Mouse (Mus musculus) CH12.LX (cell line): ENCODE data around the gene Loxl3. TPM values are rescaled to one million over a fixed set of nuclear protein-coding genes. Genes with fewer than 3 reads are reported as not detected.
A peak's percentile ranks its signal among the peaks of the same experiment; 100 is the strongest.

Source experiments
- DNase-seq: peaks from one replicate; pipeline ENCODE4 v3.0.0-alpha.2; 2013; ENCODE audit errors: extremely low read depth
- H3K27ac ChIP-seq: 2 replicates; pipeline ENCODE4 v1.5.1; 2012; ENCODE audit warnings: low read depth, mild to moderate bottlenecking, control low read depth, moderate library complexity; ENCODE audit not compliant: insufficient read depth
- H3K27me3 ChIP-seq: replicated peaks from 2 replicates; pipeline ENCODE3; 2012; ENCODE audit warnings: inconsistent platforms
- H3K36me3 ChIP-seq, 2 experiments: replicated peaks in 1 of 2; 2 replicates each; pipeline versions ENCODE3 to v1.6.1; 2012; ENCODE audit warnings: inconsistent platforms in 1 of 2, low read length in 1 of 2, mild to moderate bottlenecking in 1 of 2, mixed read lengths in 1 of 2, moderate library complexity in 1 of 2; ENCODE audit not compliant: control insufficient read depth in 1 of 2, insufficient read depth in 1 of 2
- H3K4me1 ChIP-seq, 2 experiments: 2 replicates each; pipeline ENCODE4 v1.6.1; 2012; ENCODE audit warnings: inconsistent platforms in 1 of 2, moderate library complexity in 1 of 2; ENCODE audit not compliant: insufficient read depth in 2 of 2, control insufficient read depth in 1 of 2
- H3K4me2 ChIP-seq: 2 replicates; pipeline ENCODE4 v1.6.1; 2012; ENCODE audit warnings: low read depth, mild to moderate bottlenecking, control low read depth; ENCODE audit not compliant: poor library complexity, insufficient read depth, severe bottlenecking
- H3K4me3 ChIP-seq, 3 experiments: fragments of 150-350 bp in 1 of 3; sonication (generic) in 1 of 3; replicated peaks in 1 of 3; 2 replicates each; pipeline versions ENCODE3 to v1.5.1; 2011 to 2012; ENCODE audit warnings: low read depth in 2 of 3, low read length in 2 of 3, mild to moderate bottlenecking in 2 of 3, moderate library complexity in 2 of 3, control low read depth in 1 of 3, improper control_type of control experiment in 1 of 3, inconsistent platforms in 1 of 3, mixed read lengths in 1 of 3; ENCODE audit not compliant: poor library complexity in 1 of 3
- H3K79me2 ChIP-seq: replicated peaks from 2 replicates; pipeline ENCODE4 v1.6.1; 2012; ENCODE audit warnings: mild to moderate bottlenecking, moderate library complexity; ENCODE audit not compliant: control insufficient read depth, poor library complexity, insufficient read depth, severe bottlenecking; ENCODE audit errors: extremely low read depth
- H3K9ac ChIP-seq: 2 replicates; pipeline ENCODE4 v1.6.1; 2012; ENCODE audit warnings: low read depth, mild to moderate bottlenecking, control low read depth, moderate library complexity; ENCODE audit not compliant: insufficient read depth
- H3K9me3 ChIP-seq: replicated peaks from 2 replicates; pipeline ENCODE3; 2012; ENCODE audit warnings: low read length, inconsistent platforms, mixed read lengths
- BHLHE40 ChIP-seq: IDR thresholded peaks from 2 replicates; pipeline ENCODE4 v1.6.1; 2011; ENCODE audit warnings: mild to moderate bottlenecking, low read depth, low read length, improper control_type of control experiment
- CHD1 ChIP-seq: IDR thresholded peaks from 2 replicates; pipeline ENCODE4 v1.6.1; 2012; ENCODE audit warnings: low read depth, low read length, improper control_type of control experiment, inconsistent platforms
- CTCF ChIP-seq, 2 experiments: IDR thresholded peaks in 1 of 2; conservative IDR thresholded peaks in 1 of 2; 2 replicates each; pipeline ENCODE4 v1.5.1; 2011 to 2012; ENCODE audit warnings: low read depth in 2 of 2, low read length in 2 of 2, improper control_type of control experiment in 1 of 2, inconsistent platforms in 1 of 2, mild to moderate bottlenecking in 1 of 2, moderate library complexity in 1 of 2
- E2F4 ChIP-seq: IDR thresholded peaks from 2 replicates; pipeline ENCODE4 v1.6.1; 2011; ENCODE audit warnings: low read depth, low read length, improper control_type of control experiment; ENCODE audit not compliant: insufficient replicate concordance
- EP300 ChIP-seq: IDR thresholded peaks from 2 replicates; pipeline ENCODE4 v1.6.1; 2011; ENCODE audit warnings: low read length, improper control_type of control experiment
- ETS1 ChIP-seq: conservative IDR thresholded peaks from 2 replicates; pipeline ENCODE4 v1.6.1; 2012; ENCODE audit warnings: low read depth, mild to moderate bottlenecking, inconsistent platforms, low read length, improper control_type of control experiment, moderate library complexity
- GABPA ChIP-seq: IDR thresholded peaks from 2 replicates; pipeline ENCODE4 v1.6.1; 2012; ENCODE audit warnings: low read depth, low read length, improper control_type of control experiment, inconsistent platforms; ENCODE audit not compliant: insufficient replicate concordance
- HCFC1 ChIP-seq: IDR thresholded peaks from 2 replicates; pipeline ENCODE4 v1.6.1; 2012; ENCODE audit warnings: low read depth, mild to moderate bottlenecking, inconsistent platforms, low read length, improper control_type of control experiment
- IRF4 ChIP-seq: IDR thresholded peaks from 2 replicates; pipeline ENCODE4 v1.6.1; 2014; ENCODE audit warnings: low read depth, mild to moderate bottlenecking, inconsistent platforms, low read length, improper control_type of control experiment
- JUN ChIP-seq: IDR thresholded peaks from 2 replicates; pipeline ENCODE4 v1.6.1; 2011; ENCODE audit warnings: low read depth, mild to moderate bottlenecking, low read length, improper control_type of control experiment, moderate library complexity; ENCODE audit not compliant: insufficient read depth
- JUND ChIP-seq: conservative IDR thresholded peaks from 2 replicates; pipeline ENCODE4 v1.6.1; 2011; ENCODE audit warnings: low read depth, low read length, improper control_type of control experiment
- MAFK ChIP-seq: IDR thresholded peaks from 2 replicates; pipeline ENCODE4 v1.6.1; 2011; ENCODE audit warnings: low read length, improper control_type of control experiment; ENCODE audit not compliant: insufficient replicate concordance
- MAX ChIP-seq: IDR thresholded peaks from 2 replicates; pipeline ENCODE4 v1.6.1; 2011; ENCODE audit warnings: low read length, improper control_type of control experiment
- MAZ ChIP-seq: IDR thresholded peaks from 2 replicates; pipeline ENCODE4 v1.6.1; 2012; ENCODE audit warnings: low read depth, mild to moderate bottlenecking, inconsistent platforms, low read length, improper control_type of control experiment, moderate library complexity
- MEF2A ChIP-seq: IDR thresholded peaks from 2 replicates; pipeline ENCODE4 v1.6.1; 2014; ENCODE audit warnings: low read depth, mild to moderate bottlenecking, inconsistent platforms, low read length, improper control_type of control experiment, borderline replicate concordance
- MXI1 ChIP-seq: IDR thresholded peaks from 2 replicates; pipeline ENCODE4 v1.6.1; 2011; ENCODE audit warnings: mild to moderate bottlenecking, low read depth, low read length, improper control_type of control experiment
- MYC ChIP-seq: IDR thresholded peaks from 2 replicates; pipeline ENCODE4 v1.6.1; 2011; ENCODE audit warnings: low read depth, mild to moderate bottlenecking, improper control_type of control experiment, low read length
- NELFE ChIP-seq: IDR thresholded peaks from 2 replicates; pipeline ENCODE4 v1.6.1; 2011; ENCODE audit warnings: low read depth, low read length, improper control_type of control experiment
- NRF1 ChIP-seq: IDR thresholded peaks from 2 replicates; pipeline ENCODE4 v1.6.1; 2014; ENCODE audit warnings: low read depth, mild to moderate bottlenecking, inconsistent platforms, low read length, improper control_type of control experiment, moderate library complexity
- PAX5 ChIP-seq: IDR thresholded peaks from 2 replicates; pipeline ENCODE4 v1.6.1; 2012; ENCODE audit warnings: low read length, inconsistent platforms, mixed read lengths
- POLR2AphosphoS2 ChIP-seq: IDR thresholded peaks from 2 replicates; pipeline ENCODE4 v1.6.1; 2011; ENCODE audit warnings: low read depth, low read length, improper control_type of control experiment
- RAD21 ChIP-seq: IDR thresholded peaks from 2 replicates; pipeline ENCODE4 v1.6.1; 2011; ENCODE audit warnings: low read depth, mild to moderate bottlenecking, low read length, improper control_type of control experiment, moderate library complexity
- RCOR1 ChIP-seq: conservative IDR thresholded peaks from 2 replicates; pipeline ENCODE4 v1.6.1; 2012; ENCODE audit warnings: low read depth, mild to moderate bottlenecking, inconsistent platforms, low read length, improper control_type of control experiment
- SIN3A ChIP-seq: IDR thresholded peaks from 2 replicates; pipeline ENCODE4 v1.6.1; 2012; ENCODE audit warnings: low read length, improper control_type of control experiment, inconsistent platforms
- SMC3 ChIP-seq: IDR thresholded peaks from 2 replicates; pipeline ENCODE4 v1.6.1; 2011; ENCODE audit warnings: low read depth, low read length, improper control_type of control experiment
- TBP ChIP-seq: conservative IDR thresholded peaks from 2 replicates; pipeline ENCODE4 v1.6.1; 2011; ENCODE audit warnings: low read depth, low read length, improper control_type of control experiment
- TCF12 ChIP-seq: IDR thresholded peaks from 2 replicates; pipeline ENCODE4 v1.6.1; 2014; ENCODE audit warnings: low read depth, mild to moderate bottlenecking, inconsistent platforms, low read length, improper control_type of control experiment
- UBTF ChIP-seq: IDR thresholded peaks from 2 replicates; pipeline ENCODE4 v1.6.1; 2012; ENCODE audit warnings: low read depth, mild to moderate bottlenecking, inconsistent platforms, low read length, improper control_type of control experiment, moderate library complexity
- USF1 ChIP-seq: IDR thresholded peaks from 2 replicates; pipeline ENCODE4 v1.6.1; 2014; ENCODE audit warnings: low read depth, mild to moderate bottlenecking, inconsistent platforms, low read length, improper control_type of control experiment
- USF2 ChIP-seq: conservative IDR thresholded peaks from 2 replicates; pipeline ENCODE4 v1.6.1; 2011; ENCODE audit warnings: low read depth, low read length, improper control_type of control experiment
- ZC3H11A ChIP-seq: IDR thresholded peaks from 2 replicates; pipeline ENCODE4 v1.6.1; 2012; ENCODE audit warnings: low read depth, mild to moderate bottlenecking, inconsistent platforms, low read length, improper control_type of control experiment
- ZKSCAN1 ChIP-seq: IDR thresholded peaks from 2 replicates; pipeline ENCODE4 v1.6.1; 2012; ENCODE audit warnings: low read depth, inconsistent platforms, low read length, improper control_type of control experiment, borderline replicate concordance
- ZMIZ1 ChIP-seq: IDR thresholded peaks from 2 replicates; pipeline ENCODE4 v1.6.1; 2012; ENCODE audit warnings: low read depth, mild to moderate bottlenecking, inconsistent platforms, low read length, improper control_type of control experiment
- dilution Hi-C: fragments of 300-500 bp; cut with MboI; formaldehyde crosslinking; loops from 2 replicates; pipeline ENCODE4 v1.14.3; 2020; ENCODE audit warnings: low sequenced_read_pairs; ENCODE audit not compliant: extremely low pct_unique_long_range_greater_than_20kb, extremely low pct_ligation_motif_present
- in situ Hi-C: fragments of 300-500 bp; cut with MboI; formaldehyde crosslinking; loops from 3 replicates; pipeline ENCODE4 v1.14.3; 2019; ENCODE audit warnings: low sequenced_read_pairs, low pct_ligation_motif_present, low pct_unique_long_range_greater_than_20kb, mixed read lengths
- polyA plus RNA-seq: library from polyadenylated mRNA; unstranded; fragments of >175 nt; gene quantifications from 2 replicates; pipeline ENCODE4 v1.2.1, GENCODE M21; 2012; ENCODE audit warnings: low read depth; ENCODE audit not compliant: insufficient read length
- total RNA-seq, 2 experiments: library from RNA; depleted of rRNA; stranded (reverse); fragments of 300-350 nt in 1 of 2; fragments of >200 nt in 1 of 2; gene quantifications; 2 replicates each; pipeline ENCODE4 v1.2.3; 2012 to 2014

Gene Loxl3
- total and polyA plus RNA-seq, 3 experiments: 0.05 to 0.93 (median 0.74) TPM

- Histone ChIP-seq H3K27me3 (no peaks in the 10 kb centered on the region), H3K79me2 (no peaks in the 10 kb centered on the region), H3K4me3 (no peak overlapping the region), H3K4me2 (no peak overlapping the region; the same call in 1 of the 2 replicates), H3K27ac (no peak overlapping the region), H3K4me1 (peaks cover 21 to 44% of the 10 kb centered on the region in 2 experiments), H3K36me3 (no peaks in the 10 kb centered on the region), H3K9me3 (peaks cover 5% of the 10 kb centered on the region), H3K9ac (no peak overlapping the region)
- TF ChIP-seq PAX5 (no peak), POLR2AphosphoS2 (no peak)
- dilution Hi-C loops: no loop called here
- in situ Hi-C loops: loop anchor here (5.0 to 25.0 kb wide), 2 partner anchors 164 to 294 kb away; partner anchors contain the start of genes 1700003E16Rik and Wdr54
- DNase-seq: no peak
These were observed 40.3 kb upstream of the Loxl3 start for GRCm38 (mm10) chr6:82993696-82994095.

DNA sequence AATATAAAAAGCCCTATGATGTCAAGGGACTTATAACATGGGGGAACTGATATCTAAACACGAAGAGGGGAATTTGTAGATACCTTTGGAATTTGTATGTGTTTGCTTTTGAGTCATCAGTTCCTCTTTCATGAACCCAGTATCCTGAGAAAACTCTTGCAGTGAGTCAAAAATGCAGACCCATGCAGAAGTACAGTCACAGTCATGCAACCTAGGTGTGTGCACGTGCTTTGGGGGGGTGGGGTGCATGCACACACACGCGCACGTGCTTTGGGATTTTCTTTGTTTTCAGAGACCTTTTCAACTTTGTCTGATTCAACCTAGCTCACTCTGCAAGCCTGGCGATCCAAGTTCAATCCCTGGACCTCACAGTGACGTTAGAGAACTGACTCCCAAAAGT, 39.6 kb upstream of the Loxl3 start:
- Histone ChIP-seq H3K27me3 (no peaks in the 10 kb centered on the region), H3K79me2 (no peaks in the 10 kb centered on the region), H3K4me1 (peaks cover 21 to 44% of the 10 kb centered on the region in 2 experiments), H3K4me2 (no peak overlapping the region), H3K9ac (no peak overlapping the region), H3K36me3 (no peaks in the 10 kb centered on the region), H3K4me3 (no peak overlapping the region), H3K27ac (no peak overlapping the region; the same call in 1 of the 2 replicates), H3K9me3 (peaks cover 5% of the 10 kb centered on the region)
- DNase-seq: peak; percentile 80
- in situ Hi-C loops (loop anchor here (5.0 to 25.0 kb wide), 2 partner anchors 163 to 293 kb away; partner anchors contain the start of genes 1700003E16Rik and Wdr54), dilution Hi-C loops (no loop called here)
- TF ChIP-seq JUN (peak; percentile 79), RAD21 (no peak), CTCF (conservative IDR thresholded peaks at IDR 0.05 in 1 of 2, IDR thresholded peaks at IDR 0.05 in 1 of 2; ENCODE audit: low read depth in 2 of 2, low read length in 2 of 2) (no peak), MAX (peak; percentile 97), POLR2AphosphoS2 (no peak), E2F4 (no peak), EP300 (peak; percentile 97), NRF1 (no peak), ZC3H11A (no peak), UBTF (no peak), TBP (no peak), IRF4 (peak; percentile 98), SMC3 (no peak), ZMIZ1 (no peak), ZKSCAN1 (no peak), JUND (peak; percentile 90), SIN3A (no peak), CHD1 (no peak), USF2 (no peak), MXI1 (peak; percentile 81), ETS1 (peak; percentile 99), GABPA (no peak), MEF2A (0 out of 2 replicates have a peak, but pooled peaks have one; percentile 56), HCFC1 (no peak), MYC (peak; percentile 95), TCF12 (peak; percentile 84), NELFE (no peak), PAX5 (no peak), RCOR1 (peak; percentile 91; the same call in 1 of the 2 replicates), MAFK (peak; percentile 86), BHLHE40 (peak; percentile 100), MAZ (0 out of 2 replicates have a peak, but pooled peaks have one; percentile 17), USF1 (no peak)
